Mouse (Mus musculus) cortical plate, adult 2 months (tissue): ENCODE data around the gene Enox1.

Experiments
- CTCF ChIP-seq: fragments of 200-500 bp; IDR thresholded peaks from 2 replicates; pipeline ENCODE4 v1.5.1; 2011; ENCODE audit warnings: mild to moderate bottlenecking, control low read depth, low read length; ENCODE audit not compliant: insufficient read depth; ENCODE audit errors: extremely low read depth
- POLR2A ChIP-seq: fragments of 200-500 bp; IDR thresholded peaks from 2 replicates; pipeline ENCODE4 v1.6.1; 2011; ENCODE audit warnings: mild to moderate bottlenecking, low read length, control low read depth; ENCODE audit not compliant: insufficient read depth; ENCODE audit errors: extremely low read depth

DNA sequence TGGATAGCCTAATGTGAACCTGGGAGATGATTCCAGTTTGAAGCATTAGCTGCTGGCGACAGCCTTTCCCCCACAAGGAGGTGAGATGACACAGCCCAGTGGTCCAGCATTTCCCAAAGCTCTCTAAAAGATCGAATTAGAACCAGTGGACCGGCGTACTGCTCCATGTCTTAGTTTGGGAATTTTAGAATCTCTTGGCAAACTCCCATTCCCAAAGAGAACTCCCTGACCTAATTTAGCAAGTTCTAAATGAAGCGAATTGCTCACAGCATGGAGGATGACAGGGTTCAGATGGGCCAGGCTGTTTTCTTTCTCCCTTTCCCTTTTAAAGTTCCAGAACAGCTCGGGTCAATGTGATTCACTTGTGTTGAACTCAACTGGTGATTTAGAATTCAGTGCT lies 264.5 kb downstream of the Enox1 start:
- TF ChIP-seq CTCF (no peak), POLR2A (no peak)
